Comparison of ENCODE assay signal across 25 mouse cellular contexts in genomic region chr14:45446777-45447176, GRCm38 (mm10). TPM values are rescaled to one million over a fixed set of nuclear protein-coding genes. Genes with fewer than 3 reads are reported as not detected.
DNase-seq lines count a peak whose midpoint lies in the region; ATAC-seq and TF ChIP-seq lines count a peak whose summit lies in the region.
"Had no signal": no experiment of that assay in that cellular context is flagged by ENCODE, and none has a peak within 500 bp of the region (broad histone marks: within the 10 kb centered on the region; RNA-seq: fewer than 3 reads in every experiment).

No protein-coding gene starts in this region.

- H3K36me3 ChIP-seq in hindbrain, embryonic 11.5 days (ENCODE audit: control insufficient read depth, insufficient read depth, low read length): no peaks in the 10 kb centered on the region
- H3K36me3 ChIP-seq in hindbrain, postnatal 0 days (ENCODE audit: insufficient read depth, low read length): no peaks in the 10 kb centered on the region
- H3K36me3 ChIP-seq in liver, embryonic 13.5 days: no peaks in the 10 kb centered on the region
- no peaks in the 10 kb centered on the region for H3K36me3 ChIP-seq in E14TG2a.4 (ENCODE audit: insufficient read depth, low read length)
- H3K36me3 ChIP-seq: forebrain, embryonic 12.5 days; heart, embryonic 15.5 days; hindbrain, embryonic 15.5 days; limb, embryonic 15.5 days; liver, embryonic 15.5 days; midbrain, embryonic 10.5 days had no signal

- DNase-seq in hindbrain, embryonic 11.5 days (ENCODE audit: low spot score): no peak
- DNase-seq in hindbrain, postnatal 0 days (ENCODE audit: low spot score): no peak
- DNase-seq in liver, embryonic 13.5 days: no peak
- DNase-seq in liver (no peak), ES-CJ7 (ENCODE audit: low read depth, low spot score) (peak; percentile 50), adipocyte (ENCODE audit: low spot score) (no peak)
- DNase-seq in cerebellum, adult 8-10 months: no peak
- DNase-seq: adrenal gland, postnatal 25 days; cerebellum, adult 11-12 months; cerebellum, postnatal 10 days; forebrain, postnatal 0 days; kidney, adult 8-10 months; layer of hippocampus, postnatal 36 days; left cerebral cortex, postnatal 4 days; thymus, postnatal 4 days had no signal

- WGBS in hindbrain, embryonic 11.5 days: 51% methylated on average over 3 of the region's 3 CpGs
- WGBS in hindbrain, postnatal 0 days: 51% methylated on average over 3 of the region's 3 CpGs
- WGBS in liver, embryonic 13.5 days (ENCODE audit: insufficient replicate concordance): 72% methylated on average over 3 of the region's 3 CpGs

- no peak overlapping the region for H3K4me3 ChIP-seq in hindbrain, embryonic 11.5 days (ENCODE audit: low read depth, low read length)
- H3K4me3 ChIP-seq in hindbrain, postnatal 0 days (ENCODE audit: low read length): no peak overlapping the region
- H3K4me3 ChIP-seq in liver, embryonic 13.5 days (replicated peaks): no peak overlapping the region
- H3K4me3 ChIP-seq in E14TG2a.4 (replicated peaks; ENCODE audit: low read length): peak overlapping the region; percentile 51
- H3K4me3 ChIP-seq: erythroblast, embryonic 14.5 days; forebrain, embryonic 12.5 days; heart, embryonic 15.5 days; hindbrain, embryonic 15.5 days; limb, embryonic 15.5 days; liver, embryonic 15.5 days; midbrain, embryonic 10.5 days had no signal

- no peaks in the 10 kb centered on the region for H3K27me3 ChIP-seq in hindbrain, embryonic 11.5 days (ENCODE audit: control insufficient read depth, insufficient read depth, low read length)
- H3K27me3 ChIP-seq in hindbrain, postnatal 0 days (ENCODE audit: insufficient read depth, low read length): no peaks in the 10 kb centered on the region
- no peaks in the 10 kb centered on the region for H3K27me3 ChIP-seq in liver, embryonic 13.5 days
- H3K27me3 ChIP-seq in E14TG2a.4 (ENCODE audit: insufficient read depth, low read length): no peaks in the 10 kb centered on the region
- H3K27me3 ChIP-seq: heart, embryonic 15.5 days; hindbrain, embryonic 15.5 days; limb, embryonic 15.5 days; liver, embryonic 15.5 days; Patski had no signal

- H3K9me3 ChIP-seq in hindbrain, embryonic 11.5 days (ENCODE audit: control insufficient read depth, low read length): no peaks in the 10 kb centered on the region
- H3K9me3 ChIP-seq in hindbrain, postnatal 0 days (ENCODE audit: low read length): no peaks in the 10 kb centered on the region
- no peaks in the 10 kb centered on the region for H3K9me3 ChIP-seq in liver, embryonic 13.5 days (replicated peaks)
- H3K9me3 ChIP-seq in E14TG2a.4 (ENCODE audit: low read length): no peaks in the 10 kb centered on the region
- H3K9me3 ChIP-seq: forebrain, embryonic 12.5 days; heart, embryonic 15.5 days; hindbrain, embryonic 15.5 days; limb, embryonic 15.5 days; liver, embryonic 15.5 days; midbrain, embryonic 10.5 days had no signal

- H3K27ac ChIP-seq in hindbrain, embryonic 11.5 days (ENCODE audit: low read depth, low read length): no peak overlapping the region
- H3K27ac ChIP-seq in hindbrain, postnatal 0 days: no peak overlapping the region
- no peak overlapping the region for H3K27ac ChIP-seq in liver, embryonic 13.5 days
- H3K27ac ChIP-seq: forebrain, embryonic 12.5 days; heart, embryonic 15.5 days; hindbrain, embryonic 15.5 days; limb, embryonic 15.5 days; liver, embryonic 15.5 days; midbrain, embryonic 10.5 days had no signal

- H3K9ac ChIP-seq in hindbrain, embryonic 11.5 days (ENCODE audit: low read depth, low read length): no peak overlapping the region
- no peak overlapping the region for H3K9ac ChIP-seq in hindbrain, postnatal 0 days (replicated peaks; ENCODE audit: low read length)
- H3K9ac ChIP-seq in liver, embryonic 13.5 days: peak overlapping the region; percentile 15; the same call in 1 of the 2 replicates
- H3K9ac ChIP-seq: forebrain, embryonic 12.5 days; forebrain, postnatal 0 days; heart, embryonic 15.5 days; hindbrain, embryonic 15.5 days; limb, embryonic 15.5 days; liver, embryonic 15.5 days had no signal

- no peak overlapping the region for H3K4me2 ChIP-seq in hindbrain, embryonic 11.5 days (replicated peaks; ENCODE audit: low read depth, low read length)
- H3K4me2 ChIP-seq in hindbrain, postnatal 0 days (ENCODE audit: low read depth, low read length): no peak overlapping the region
- H3K4me2 ChIP-seq in liver, embryonic 13.5 days: no peak overlapping the region
- H3K4me2 ChIP-seq: forebrain, embryonic 12.5 days; heart, embryonic 15.5 days; hindbrain, embryonic 15.5 days; limb, embryonic 15.5 days; liver, embryonic 15.5 days had no signal

- 0 out of 2 replicates have a peak, but pooled peaks have one; percentile 41 for ATAC-seq in hindbrain, embryonic 11.5 days (ENCODE audit: low FRiP score)
- no peak for ATAC-seq in hindbrain, postnatal 0 days
- no peak for ATAC-seq in liver, embryonic 13.5 days (ENCODE audit: low read depth)
- ATAC-seq: CD4-positive, CD25-positive, alpha-beta regulatory T cell, adult 4 months; forebrain, postnatal 0 days; Patski had no signal

- TF ChIP-seq CTCF in hindbrain, postnatal 0 days (IDR thresholded peaks at IDR 0.05; ENCODE audit: low read depth): no peak
- TF ChIP-seq CTCF in E14TG2a.4 (conservative IDR thresholded peaks at IDR 0.05; ENCODE audit: low read length): no peak

- no peaks in the 10 kb centered on the region for H3K4me1 ChIP-seq in hindbrain, embryonic 11.5 days (replicated peaks; ENCODE audit: control insufficient read depth, insufficient read depth, low read length)
- H3K4me1 ChIP-seq in hindbrain, postnatal 0 days (ENCODE audit: insufficient read depth, low read length): no peaks in the 10 kb centered on the region
- H3K4me1 ChIP-seq in liver, embryonic 13.5 days (replicated peaks): peaks cover 41% of the 10 kb centered on the region
- peaks cover 81% of the 10 kb centered on the region for H3K4me1 ChIP-seq in E14TG2a.4 (replicated peaks; ENCODE audit: low read depth, low read length)
- H3K4me1 ChIP-seq: hindbrain, embryonic 15.5 days had no signal

RNA-seq across cellular contexts. Expression of gene Gnpnat1, which starts 42.1 kb away (rescaled TPM):
- 41.7 and 44.5 TPM in 2 replicates for polyA plus RNA-seq in hindbrain, embryonic 11.5 days (2014; fragmentation: Nextera tagmentation; extraction: Ambion mirVana)
- 12.7 and 13.9 TPM in 2 replicates for total RNA-seq in hindbrain, postnatal 0 days (2014; rRNA removed)
- 21.1 and 21.5 TPM in 2 replicates for polyA plus RNA-seq in hindbrain, postnatal 0 days (2015; fragmentation: Nextera tagmentation; extraction: Ambion mirVana)
- 31.9 and 39.9 TPM in 2 replicates for polyA plus RNA-seq in liver, embryonic 13.5 days (2015; fragmentation: Nextera tagmentation; extraction: Ambion mirVana)
- polyA plus RNA-seq: erythroblast, embryonic 14.5 days had no signal
